Mouse (Mus musculus): ENCODE results near the gene Gstm6. TPM values are rescaled to one million over a fixed set of nuclear protein-coding genes. Genes with fewer than 3 reads are reported as not detected.
"Not testable (repeated sequence)": the region's sequence is repeated elsewhere in the genome, so short reads cannot be mapped to it uniquely, and the experiment has no call there.

Gstm6 gene
- polyA plus RNA-seq, 1 experiment: 1.3 TPM

DNA sequence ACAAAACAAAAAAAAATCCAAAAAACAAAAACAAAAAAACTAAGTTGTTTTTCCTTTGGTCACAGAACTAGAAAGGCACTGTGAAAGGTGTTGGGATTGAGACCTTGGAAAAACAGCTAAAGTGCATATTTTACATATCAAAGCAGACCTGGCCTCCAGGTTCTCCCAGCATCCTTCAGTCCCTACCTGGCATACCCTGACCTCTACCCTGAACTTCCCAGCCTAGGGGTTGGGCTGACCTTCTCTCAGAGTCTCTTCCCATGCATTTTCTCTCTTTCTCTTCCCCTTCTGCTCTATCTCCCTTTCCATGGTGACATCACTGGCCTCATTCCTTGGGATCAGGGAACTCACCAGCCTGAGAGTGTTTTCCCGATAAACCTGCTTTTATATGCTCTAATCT is 22.0 kb upstream of the Gstm6 start:
- no peaks in the 10 kb centered on the region for H3K4me1 ChIP-seq (replicated peaks; ENCODE audit: control insufficient read depth, insufficient read depth, low read length)
- no peak overlapping the region for H3K27ac ChIP-seq (ENCODE audit: control insufficient read depth, insufficient read depth, low read length)
- DNase-seq: no peak
- no peak overlapping the region for H3K4me3 ChIP-seq (ENCODE audit: control insufficient read depth, insufficient read depth, low read length)
- TF ChIP-seq CTCF (IDR thresholded peaks at IDR 0.05; ENCODE audit: borderline replicate concordance, control insufficient read depth, extremely low read depth, insufficient read depth, low read length, poor library complexity): no peak
- no peak for TF ChIP-seq POLR2A (IDR thresholded peaks at IDR 0.05; ENCODE audit: control insufficient read depth, extremely low read depth, insufficient read depth, low read length, poor library complexity)
- H3K36me3 ChIP-seq (ENCODE audit: control insufficient read depth, insufficient read depth, low read length): no peaks in the 10 kb centered on the region
- no peaks in the 10 kb centered on the region for H3K27me3 ChIP-seq (ENCODE audit: control insufficient read depth, insufficient read depth, low read length)
- WGBS: 97% methylated on average over 1 of the region's 1 CpGs

DNA sequence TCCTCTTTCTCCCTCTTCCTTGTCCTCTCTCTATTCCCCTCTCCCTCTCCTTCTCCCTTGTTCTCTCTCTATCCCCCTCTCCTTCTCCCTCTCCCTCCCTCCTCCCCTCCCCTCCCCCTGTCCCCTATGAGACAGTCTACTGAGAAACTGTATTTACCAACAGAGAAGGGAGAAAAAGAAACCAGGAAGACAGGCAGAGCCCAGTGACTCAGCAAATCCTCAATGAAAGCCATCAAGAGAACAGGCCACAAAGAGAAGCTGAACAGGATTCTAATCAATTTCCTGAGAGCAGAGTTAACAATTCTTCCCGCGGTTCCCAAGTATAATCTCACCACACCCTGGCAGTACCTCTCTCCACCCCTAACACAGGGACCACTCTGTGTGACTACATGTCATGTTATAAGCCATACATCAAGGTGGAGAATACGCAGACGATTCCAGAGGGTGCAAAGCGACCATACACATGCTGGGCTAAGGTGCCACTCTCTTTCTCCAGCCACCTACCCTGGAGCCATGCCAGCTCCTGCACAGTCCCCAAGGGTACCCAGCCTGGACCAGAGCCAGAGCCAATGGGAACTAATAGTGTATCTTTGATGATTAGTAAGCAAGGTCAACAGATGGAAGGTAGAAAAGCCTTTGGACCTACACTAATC is 21.2 kb upstream of the Gstm6 start:
- Histone ChIP-seq H3K27me3 (ENCODE audit: control insufficient read depth, insufficient read depth, low read length) (no peaks in the 10 kb centered on the region), H3K36me3 (ENCODE audit: control insufficient read depth, insufficient read depth, low read length) (no peaks in the 10 kb centered on the region), H3K4me1 (replicated peaks; ENCODE audit: control insufficient read depth, insufficient read depth, low read length) (no peaks in the 10 kb centered on the region), H3K27ac (ENCODE audit: control insufficient read depth, insufficient read depth, low read length) (no peak overlapping the region), H3K4me3 (ENCODE audit: control insufficient read depth, insufficient read depth, low read length) (no peak overlapping the region)
- WGBS: 56% methylated on average over 5 of the region's 5 CpGs
- no peak for DNase-seq
- TF ChIP-seq POLR2A (IDR thresholded peaks at IDR 0.05; ENCODE audit: control insufficient read depth, extremely low read depth, insufficient read depth, low read length, poor library complexity): no peak
- no peak for TF ChIP-seq CTCF (IDR thresholded peaks at IDR 0.05; ENCODE audit: borderline replicate concordance, control insufficient read depth, extremely low read depth, insufficient read depth, low read length, poor library complexity)

DNA sequence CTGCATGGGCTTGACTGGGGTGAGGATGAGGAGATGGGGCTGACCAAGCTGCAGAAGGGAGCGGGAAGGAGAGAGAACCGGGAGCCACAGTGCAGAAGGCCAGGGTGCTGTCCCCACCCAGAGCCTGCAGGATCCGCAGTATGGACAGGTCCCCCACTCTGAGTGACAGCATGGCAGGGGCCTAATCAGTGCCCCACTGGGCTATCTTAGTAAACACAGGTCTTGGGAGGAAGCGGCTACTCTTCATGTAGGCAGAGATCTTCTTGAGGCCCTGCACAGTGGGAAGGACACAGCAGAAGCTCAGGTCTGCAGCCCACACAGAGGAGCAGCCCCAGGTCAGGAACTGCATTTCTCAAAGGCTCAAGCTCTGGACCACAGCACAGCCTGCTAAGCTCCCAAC is 20.5 kb upstream of the Gstm6 start:
- Histone ChIP-seq H3K27ac (ENCODE audit: control insufficient read depth, insufficient read depth, low read length) (no peak overlapping the region), H3K4me3 (ENCODE audit: control insufficient read depth, insufficient read depth, low read length) (no peak overlapping the region), H3K27me3 (ENCODE audit: control insufficient read depth, insufficient read depth, low read length) (no peaks in the 10 kb centered on the region), H3K36me3 (ENCODE audit: control insufficient read depth, insufficient read depth, low read length) (no peaks in the 10 kb centered on the region), H3K4me1 (replicated peaks; ENCODE audit: control insufficient read depth, insufficient read depth, low read length) (no peaks in the 10 kb centered on the region)
- TF ChIP-seq POLR2A (IDR thresholded peaks at IDR 0.05; ENCODE audit: control insufficient read depth, extremely low read depth, insufficient read depth, low read length, poor library complexity) (no peak), CTCF (IDR thresholded peaks at IDR 0.05; ENCODE audit: borderline replicate concordance, control insufficient read depth, extremely low read depth, insufficient read depth, low read length, poor library complexity) (no peak)
- WGBS: 100% methylated on average over 4 of the region's 4 CpGs
- DNase-seq: no peak

DNA sequence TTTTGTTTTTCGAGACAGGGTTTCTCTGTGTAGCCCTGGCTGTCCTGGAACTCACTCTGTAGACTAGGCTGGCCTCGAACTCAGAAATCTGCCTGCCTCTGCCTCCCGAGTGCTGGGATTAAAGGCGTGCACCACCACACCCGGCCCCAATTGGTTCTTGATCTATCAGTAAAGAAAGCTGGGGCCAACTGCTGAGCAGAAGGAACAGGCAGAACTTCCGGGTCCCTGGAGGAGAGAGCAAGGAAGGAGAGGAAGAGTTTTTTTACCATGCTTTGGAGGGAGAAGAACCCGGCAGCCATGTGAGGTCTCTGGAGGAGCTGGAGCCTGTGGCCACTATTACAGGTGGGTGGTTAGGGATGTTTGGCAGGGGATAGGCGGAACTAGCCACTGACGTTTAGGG is 11.7 kb upstream of the Gstm6 start:
- H3K27ac ChIP-seq (ENCODE audit: control insufficient read depth, insufficient read depth, low read length); H3K4me1 ChIP-seq (replicated peaks; ENCODE audit: control insufficient read depth, insufficient read depth, low read length); H3K4me3 ChIP-seq (ENCODE audit: control insufficient read depth, insufficient read depth, low read length); H3K27me3 ChIP-seq (ENCODE audit: control insufficient read depth, insufficient read depth, low read length); H3K36me3 ChIP-seq (ENCODE audit: control insufficient read depth, insufficient read depth, low read length); DNase-seq: not testable (repeated sequence)
- WGBS: 93% methylated on average over 9 of the region's 9 CpGs

DNA sequence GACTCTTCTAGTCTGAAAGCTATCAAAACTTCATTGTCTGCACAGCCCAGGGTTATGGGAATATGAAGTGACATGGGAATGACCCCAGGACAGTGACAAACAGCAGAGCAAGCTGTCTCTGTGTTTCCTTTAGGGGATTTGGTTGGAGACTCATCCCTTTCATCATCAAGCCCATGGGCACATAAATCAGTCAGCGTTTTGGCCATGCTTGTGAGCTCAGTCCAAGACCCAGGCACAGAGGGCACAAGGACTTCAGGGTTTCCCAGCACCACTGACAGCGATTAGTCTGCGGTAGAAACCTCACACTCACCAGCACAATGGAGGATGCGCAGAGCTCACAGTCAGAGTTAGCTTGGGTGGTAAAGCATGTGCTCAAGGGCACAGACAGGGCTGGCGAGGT is 10.4 kb upstream of the Gstm6 start:
- no peak for TF ChIP-seq CTCF (IDR thresholded peaks at IDR 0.05; ENCODE audit: borderline replicate concordance, control insufficient read depth, extremely low read depth, insufficient read depth, low read length, poor library complexity)
- no peak for TF ChIP-seq POLR2A (IDR thresholded peaks at IDR 0.05; ENCODE audit: control insufficient read depth, extremely low read depth, insufficient read depth, low read length, poor library complexity)
- no peak for DNase-seq
- H3K4me1 ChIP-seq (replicated peaks; ENCODE audit: control insufficient read depth, insufficient read depth, low read length): no peaks in the 10 kb centered on the region
- H3K4me3 ChIP-seq (ENCODE audit: control insufficient read depth, insufficient read depth, low read length): no peak overlapping the region
- no peak overlapping the region for H3K27ac ChIP-seq (ENCODE audit: control insufficient read depth, insufficient read depth, low read length)
- WGBS: 95% methylated on average over 5 of the region's 5 CpGs
- H3K36me3 ChIP-seq (ENCODE audit: control insufficient read depth, insufficient read depth, low read length): no peaks in the 10 kb centered on the region
- no peaks in the 10 kb centered on the region for H3K27me3 ChIP-seq (ENCODE audit: control insufficient read depth, insufficient read depth, low read length)

DNA sequence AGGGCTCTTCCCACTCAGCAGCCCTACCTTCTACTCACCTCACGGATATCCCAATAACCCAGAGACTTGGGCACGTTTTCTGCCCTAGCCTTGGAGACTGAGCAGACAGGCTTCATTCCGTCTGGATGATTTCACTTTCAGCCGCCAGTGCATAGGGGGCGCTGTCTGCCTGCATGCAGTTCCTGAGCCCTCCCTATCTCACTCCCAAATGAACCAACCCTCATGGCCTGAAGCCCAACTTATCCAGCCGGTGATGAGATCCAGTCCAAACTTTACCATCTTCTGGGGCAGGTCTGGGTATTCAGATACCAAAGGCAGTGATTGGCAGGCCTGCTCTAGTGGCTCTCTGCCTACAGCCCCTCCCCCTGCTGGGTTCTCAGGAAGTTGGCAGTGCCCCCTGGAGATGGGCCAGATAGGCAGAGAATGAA is 9.8 kb upstream of the Gstm6 start:
- H3K27me3 ChIP-seq (ENCODE audit: control insufficient read depth, insufficient read depth, low read length): no peaks in the 10 kb centered on the region
- TF ChIP-seq POLR2A (IDR thresholded peaks at IDR 0.05; ENCODE audit: control insufficient read depth, extremely low read depth, insufficient read depth, low read length, poor library complexity): no peak
- TF ChIP-seq CTCF (IDR thresholded peaks at IDR 0.05; ENCODE audit: borderline replicate concordance, control insufficient read depth, extremely low read depth, insufficient read depth, low read length, poor library complexity): peak; percentile 68; the same call in 1 of the 2 replicates
- DNase-seq: peak; percentile 35
- 43% methylated on average over 6 of the region's 6 CpGs for WGBS
- H3K4me3 ChIP-seq (ENCODE audit: control insufficient read depth, insufficient read depth, low read length): no peak overlapping the region
- no peaks in the 10 kb centered on the region for H3K4me1 ChIP-seq (replicated peaks; ENCODE audit: control insufficient read depth, insufficient read depth, low read length)
- H3K36me3 ChIP-seq (ENCODE audit: control insufficient read depth, insufficient read depth, low read length): no peaks in the 10 kb centered on the region
- H3K27ac ChIP-seq (ENCODE audit: control insufficient read depth, insufficient read depth, low read length): no peak overlapping the region

DNA sequence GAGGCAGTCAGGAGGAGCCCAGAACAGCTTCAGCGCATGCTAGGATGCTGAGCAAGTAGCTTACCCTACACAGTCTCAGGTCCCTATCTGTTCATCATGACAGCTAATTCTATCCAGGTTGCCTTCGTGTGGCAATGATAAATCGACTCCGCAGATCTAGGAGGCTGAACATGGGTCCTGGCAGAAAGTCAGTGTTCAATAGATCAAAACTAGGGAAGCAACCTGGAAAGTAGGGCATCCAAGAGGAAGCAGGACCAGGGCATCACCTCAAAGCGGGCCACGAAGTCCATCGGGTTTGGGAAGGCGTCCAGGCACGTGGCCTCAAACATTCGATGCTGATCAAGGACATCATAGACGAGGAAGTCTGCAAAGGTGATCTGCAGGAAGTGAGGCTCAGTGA is 7.0 kb upstream of the Gstm6 start:
- Histone ChIP-seq H3K27ac (ENCODE audit: control insufficient read depth, insufficient read depth, low read length) (no peak overlapping the region), H3K36me3 (ENCODE audit: control insufficient read depth, insufficient read depth, low read length) (no peaks in the 10 kb centered on the region), H3K4me3 (ENCODE audit: control insufficient read depth, insufficient read depth, low read length) (no peak overlapping the region), H3K4me1 (replicated peaks; ENCODE audit: control insufficient read depth, insufficient read depth, low read length) (no peaks in the 10 kb centered on the region), H3K27me3 (ENCODE audit: control insufficient read depth, insufficient read depth, low read length) (no peaks in the 10 kb centered on the region)
- 84% methylated on average over 11 of the region's 11 CpGs for WGBS
- TF ChIP-seq CTCF (IDR thresholded peaks at IDR 0.05; ENCODE audit: borderline replicate concordance, control insufficient read depth, extremely low read depth, insufficient read depth, low read length, poor library complexity) (no peak), POLR2A (IDR thresholded peaks at IDR 0.05; ENCODE audit: control insufficient read depth, extremely low read depth, insufficient read depth, low read length, poor library complexity) (no peak)
- DNase-seq: no peak

DNA sequence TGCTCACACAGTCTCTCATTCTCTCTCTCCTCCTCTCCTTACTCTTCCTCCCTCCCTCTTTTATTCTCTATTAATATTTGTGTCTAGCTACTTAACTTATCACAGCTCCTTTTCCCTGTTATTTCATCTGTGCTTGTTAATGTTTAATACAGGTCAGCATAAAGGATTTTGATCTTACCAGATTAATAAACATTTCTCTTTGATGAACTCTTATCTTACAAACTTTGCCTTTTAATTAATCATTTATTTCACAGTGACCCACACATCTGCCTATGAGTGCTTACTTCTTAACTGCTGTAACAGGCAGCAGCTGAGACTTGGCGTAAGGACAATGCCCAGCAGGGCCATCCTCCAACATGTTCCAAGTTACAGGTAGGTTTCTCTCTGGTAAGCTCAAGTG is 5.9 kb upstream of the Gstm6 start:
- H3K27me3 ChIP-seq (ENCODE audit: control insufficient read depth, insufficient read depth, low read length); H3K27ac ChIP-seq (ENCODE audit: control insufficient read depth, insufficient read depth, low read length); H3K4me3 ChIP-seq (ENCODE audit: control insufficient read depth, insufficient read depth, low read length); H3K4me1 ChIP-seq (replicated peaks; ENCODE audit: control insufficient read depth, insufficient read depth, low read length); H3K36me3 ChIP-seq (ENCODE audit: control insufficient read depth, insufficient read depth, low read length); DNase-seq: not testable (repeated sequence)
- 97% methylated on average over 1 of the region's 1 CpGs for WGBS
